Mouse (Mus musculus): ENCODE results near the gene Il10ra. TPM values are rescaled to one million over a fixed set of nuclear protein-coding genes. Genes with fewer than 3 reads are reported as not detected.

Gene Il10ra
- polyA plus RNA-seq, 1 experiment from 2014 or later, result 0.55 TPM

DNA sequence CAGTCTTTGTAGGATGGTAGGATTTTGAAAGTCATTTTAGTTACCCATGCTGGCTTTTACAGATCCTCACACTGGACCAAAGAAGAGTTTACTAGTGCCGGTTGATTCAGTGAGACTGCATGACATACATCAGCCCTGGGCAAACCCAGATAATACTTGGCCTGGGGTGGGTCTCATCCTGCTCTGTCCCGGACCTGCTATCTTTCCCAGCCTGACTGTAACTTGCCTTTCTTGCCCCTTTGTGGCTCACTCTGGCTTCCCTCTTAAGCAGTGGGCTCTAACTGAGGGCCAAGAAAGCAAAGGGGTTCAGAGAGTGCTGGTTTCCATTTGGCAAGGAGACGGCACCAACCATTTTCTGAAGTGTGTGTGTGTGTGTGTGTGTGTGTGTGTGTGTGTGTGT is 49.3 kb downstream of the Il10ra start:
- 79% methylated on average over 3 of the region's 3 CpGs for WGBS
- Histone ChIP-seq H3K36me3 (replicated peaks) (no peaks in the 10 kb centered on the region), H3K4me1 (no peaks in the 10 kb centered on the region), H3K9me3 (no peaks in the 10 kb centered on the region), H3K4me3 (no peak overlapping the region), H3K27ac (replicated peaks) (no peak overlapping the region), H3K27me3 (replicated peaks; ENCODE audit: low read depth, poor library complexity, severe bottlenecking) (no peaks in the 10 kb centered on the region)
- DNase-seq (ENCODE audit: low spot score), result no peak

DNA sequence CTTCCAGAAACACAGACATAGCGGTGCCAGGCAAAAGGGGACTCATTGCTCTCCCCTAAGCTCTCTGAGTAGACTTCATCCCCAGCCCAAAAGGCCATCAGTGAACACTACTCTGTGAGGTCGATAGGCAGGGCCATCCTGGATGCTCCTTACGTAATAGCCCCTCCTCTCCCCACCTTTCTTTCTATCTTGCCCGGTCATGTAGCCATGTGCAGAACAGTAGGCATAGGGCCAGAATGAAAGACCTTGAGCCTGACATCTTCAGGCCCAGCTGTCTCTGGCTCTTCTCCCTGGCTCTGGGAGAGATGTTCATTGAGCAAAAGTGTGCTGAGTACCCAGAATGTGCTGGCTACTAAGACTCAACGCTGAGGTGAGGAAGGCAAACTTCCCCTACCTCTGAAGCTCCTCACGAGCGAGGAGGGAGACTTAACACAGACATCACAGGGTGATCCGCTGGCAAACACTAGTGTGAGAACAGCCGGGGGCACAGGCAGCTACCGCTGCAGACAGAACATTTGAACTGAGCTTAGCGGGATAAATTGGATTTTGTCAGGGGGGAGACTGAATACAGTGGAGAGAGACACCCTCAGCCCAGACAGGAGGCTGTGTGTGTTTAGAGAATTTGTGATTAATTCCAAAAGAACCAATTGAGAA is 53.3 kb downstream of the Il10ra start:
- WGBS, result 78% methylated on average over 11 of the region's 11 CpGs
- Histone ChIP-seq H3K36me3 (replicated peaks) (no peaks in the 10 kb centered on the region), H3K4me3 (no peak overlapping the region), H3K27ac (replicated peaks) (no peak overlapping the region), H3K9me3 (no peaks in the 10 kb centered on the region), H3K27me3 (replicated peaks; ENCODE audit: low read depth, poor library complexity, severe bottlenecking) (no peaks in the 10 kb centered on the region), H3K4me1 (no peaks in the 10 kb centered on the region)
- no peak for DNase-seq (ENCODE audit: low spot score)

GRCm38 (mm10) chr9:45212001-45212400 is 56.9 kb downstream of the Il10ra start:
- Histone ChIP-seq H3K4me3 (no peak overlapping the region), H3K4me1 (no peaks in the 10 kb centered on the region), H3K27ac (replicated peaks) (no peak overlapping the region), H3K36me3 (replicated peaks) (no peaks in the 10 kb centered on the region), H3K9me3 (no peaks in the 10 kb centered on the region), H3K27me3 (replicated peaks; ENCODE audit: low read depth, poor library complexity, severe bottlenecking) (no peaks in the 10 kb centered on the region)
- 79% methylated on average over 6 of the region's 6 CpGs for WGBS
- no peak for DNase-seq (ENCODE audit: low spot score)

- no peak for DNase-seq (ENCODE audit: low spot score)
- no peak overlapping the region for H3K4me3 ChIP-seq
- no peak overlapping the region for H3K27ac ChIP-seq (replicated peaks)
- H3K4me1 ChIP-seq, result peaks cover 5% of the 10 kb centered on the region
- H3K27me3 ChIP-seq (replicated peaks; ENCODE audit: low read depth, poor library complexity, severe bottlenecking), result no peaks in the 10 kb centered on the region
- no peaks in the 10 kb centered on the region for H3K36me3 ChIP-seq (replicated peaks)
- no peaks in the 10 kb centered on the region for H3K9me3 ChIP-seq
- WGBS, result 81% methylated on average over 7 of the region's 7 CpGs
Measured at GRCm38 (mm10) chr9:45207015-45207743, 61.8 kb downstream of the Il10ra start.

GRCm38 (mm10) chr9:45206121-45206520 is 62.8 kb downstream of the Il10ra start:
- no peaks in the 10 kb centered on the region for H3K9me3 ChIP-seq
- 72% methylated on average over 4 of the region's 4 CpGs for WGBS

GRCm38 (mm10) chr9:45205143-45205542 is 63.8 kb downstream of the Il10ra start:
- H3K36me3 ChIP-seq (replicated peaks), result no peaks in the 10 kb centered on the region
- DNase-seq (ENCODE audit: low spot score), result no peak
- no peaks in the 10 kb centered on the region for H3K9me3 ChIP-seq
- no peak overlapping the region for H3K4me3 ChIP-seq
- no peak overlapping the region for H3K27ac ChIP-seq (replicated peaks)
- peaks cover 5% of the 10 kb centered on the region for H3K4me1 ChIP-seq
- 77% methylated on average over 5 of the region's 5 CpGs for WGBS
- H3K27me3 ChIP-seq (replicated peaks; ENCODE audit: low read depth, poor library complexity, severe bottlenecking), result no peaks in the 10 kb centered on the region

More at GRCm38 (mm10) chr9:45206121-45206520, 62.8 kb downstream of the Il10ra start:
- Histone ChIP-seq H3K27me3 (replicated peaks; ENCODE audit: low read depth, poor library complexity, severe bottlenecking) (no peaks in the 10 kb centered on the region), H3K4me1 (peaks cover 5% of the 10 kb centered on the region), H3K27ac (replicated peaks) (no peak overlapping the region), H3K4me3 (no peak overlapping the region), H3K36me3 (replicated peaks) (no peaks in the 10 kb centered on the region)
- no peak for DNase-seq (ENCODE audit: low spot score)

Small RNA genes lying within 50 kb of the gene (microRNA-seq; reads per million reads assigned to microRNA genes)
- gene Mir7086, result not detected

Other genes starting within 250 kb of the Il10ra start
- 9.7 TPM in 2 replicates for gene Mpzl2, start 229.3 kb downstream of the Il10ra start, polyA plus RNA-seq (2016; fragmentation: Nextera tagmentation; extraction: Ambion mirVana)
- 2.2 and 3.7 TPM in 2 replicates for gene Mpzl3, start 214.0 kb downstream of the Il10ra start, polyA plus RNA-seq (2016; fragmentation: Nextera tagmentation; extraction: Ambion mirVana)
- gene Jaml, start 190.0 kb downstream of the Il10ra start, polyA plus RNA-seq (2016; fragmentation: Nextera tagmentation; extraction: Ambion mirVana), result 0.96 and 1.4 TPM in 2 replicates
- 6.7 and 7.3 TPM in 2 replicates for gene Scn2b, start 151.4 kb downstream of the Il10ra start, polyA plus RNA-seq (2016; fragmentation: Nextera tagmentation; extraction: Ambion mirVana)
- 0.48 and 0.79 TPM in 2 replicates for gene Scn4b, start 130.8 kb downstream of the Il10ra start, polyA plus RNA-seq (2016; fragmentation: Nextera tagmentation; extraction: Ambion mirVana)
- gene BC049352, start 87.1 kb downstream of the Il10ra start, polyA plus RNA-seq (2016; fragmentation: Nextera tagmentation; extraction: Ambion mirVana), result not detected in 2 replicates
- gene Tmprss4, start 65.1 kb downstream of the Il10ra start, polyA plus RNA-seq (2016; fragmentation: Nextera tagmentation; extraction: Ambion mirVana), result 0.29 and 0.37 TPM in 2 replicates
- 0.99 and 1.0 TPM in 2 replicates for gene Tmprss13, start 50.0 kb upstream of the Il10ra start, polyA plus RNA-seq (2016; fragmentation: Nextera tagmentation; extraction: Ambion mirVana)
- 128 and 131 TPM in 2 replicates for gene Fxyd6, start 101.0 kb upstream of the Il10ra start, polyA plus RNA-seq (2016; fragmentation: Nextera tagmentation; extraction: Ambion mirVana)
- gene Fxyd2, start 130.5 kb upstream of the Il10ra start, polyA plus RNA-seq (2016; fragmentation: Nextera tagmentation; extraction: Ambion mirVana), result 0.76 and 1.1 TPM in 2 replicates
- gene Dscaml1, start 157.5 kb upstream of the Il10ra start, polyA plus RNA-seq (2016; fragmentation: Nextera tagmentation; extraction: Ambion mirVana), result 0.50 and 0.67 TPM in 2 replicates